Mouse (Mus musculus) frontal cortex, postnatal 36 days (tissue): ENCODE measurements around the gene Hmx3.

ENCODE experiments used
- DNase-seq, 2 experiments: peaks; one replicate each; pipeline ENCODE4 v3.0.0; 2022; ENCODE audit warnings: low spot score in 2 of 2

The Hmx3 gene

GRCm38 (mm10) chr7:131542115-131542871, at the start of gene Hmx3:
TSS of gene Hmx3 (plus strand) at chr7:131542867.
- DNase-seq, result no peak

GRCm38 (mm10) chr7:131503739-131504138, 38.9 kb upstream of the Hmx3 start:
- DNase-seq, result no peak

GRCm38 (mm10) chr7:131539979-131540378, 2.7 kb upstream of the Hmx3 start:
- DNase-seq, result peak; percentile 84 to 87

- no peak for DNase-seq
These were observed 1.2 kb upstream of the Hmx3 start for GRCm38 (mm10) chr7:131541184-131542114.

- DNase-seq, result no peak
These were observed 380 bp downstream of the Hmx3 start for GRCm38 (mm10) chr7:131542872-131543622.

GRCm38 (mm10) chr7:131543623-131544481, 1.2 kb downstream of the Hmx3 start:
- DNase-seq, result no peak

GRCm38 (mm10) chr7:131544871-131545270, 2.2 kb downstream of the Hmx3 start:
- DNase-seq, result no peak

- no peak for DNase-seq
These were observed 3.2 kb downstream of the Hmx3 start for GRCm38 (mm10) chr7:131545701-131546385.

GRCm38 (mm10) chr7:131546423-131546822, 3.8 kb downstream of the Hmx3 start:
- DNase-seq, result no peak

GRCm38 (mm10) chr7:131547481-131547880, 4.8 kb downstream of the Hmx3 start:
- DNase-seq, result no peak

- DNase-seq, result no peak
These were observed 5.8 kb downstream of the Hmx3 start, which contains the start of gene Hmx2 for GRCm38 (mm10) chr7:131548473-131548872. TSS of gene Hmx2 (plus strand) at chr7:131548773.

GRCm38 (mm10) chr7:131551471-131551870, 8.8 kb downstream of the Hmx3 start:
- no peak for DNase-seq

GRCm38 (mm10) chr7:131551931-131552741, 9.5 kb downstream of the Hmx3 start:
- DNase-seq, result no peak

GRCm38 (mm10) chr7:131552781-131553180, 10.1 kb downstream of the Hmx3 start:
- DNase-seq, result no peak

- no peak for DNase-seq
These were observed 11.1 kb downstream of the Hmx3 start for GRCm38 (mm10) chr7:131553771-131554175.

GRCm38 (mm10) chr7:131554341-131555180, 11.9 kb downstream of the Hmx3 start:
- DNase-seq, result no peak

- DNase-seq, result no peak
These were observed 12.8 kb downstream of the Hmx3 start for GRCm38 (mm10) chr7:131555301-131556081.

GRCm38 (mm10) chr7:131556116-131556515, 13.4 kb downstream of the Hmx3 start:
- no peak for DNase-seq
